Mouse (Mus musculus) neural tube, embryonic 13.5 days (tissue): ENCODE results near the gene Sipa1l2. TPM values are rescaled to one million over a fixed set of nuclear protein-coding genes. Genes with fewer than 3 reads are reported as not detected.

Experiments
- polyA plus RNA-seq: library from polyadenylated mRNA; unstranded; fragments of >200 nt; fragmentation: Nextera tagmentation; extraction: Ambion mirVana; gene quantifications from 2 replicates; pipeline ENCODE4 v1.2.1, GENCODE M21; 2015

The Sipa1l2 gene
- polyA plus RNA-seq, 1 experiment from 2014 or later, result 19.7 TPM

Other genes with a start within 250 kb of the Sipa1l2 start
- 7.0 and 8.5 TPM in 2 replicates for gene Map10, start 100.0 kb upstream of the Sipa1l2 start, polyA plus RNA-seq
- 24.7 and 32.9 TPM in 2 replicates for gene Ntpcr, start 160.2 kb upstream of the Sipa1l2 start, polyA plus RNA-seq